Comparison of ENCODE assay signal across 8 mouse cellular contexts in the genomic region with DNA sequence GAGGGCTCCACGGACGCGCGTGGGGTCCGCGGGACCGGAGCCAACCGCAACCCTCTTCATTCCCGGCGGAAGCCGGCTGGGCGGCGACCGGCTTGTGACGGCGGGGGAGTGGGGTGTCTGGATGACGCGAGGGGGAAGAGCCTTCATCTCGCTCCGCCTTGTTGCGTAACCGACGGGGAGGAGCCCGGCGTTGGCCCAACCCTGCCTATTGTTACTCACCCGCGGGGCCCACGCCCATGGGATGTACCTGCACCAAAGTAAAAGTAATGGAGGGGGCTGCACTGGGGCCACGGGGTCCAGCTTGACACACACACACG. TPM values are rescaled to one million over a fixed set of nuclear protein-coding genes. Genes with fewer than 3 reads are reported as not detected.
DNase-seq lines count a peak whose midpoint lies in the region; ATAC-seq lines count a peak whose summit lies in the region.

No protein-coding gene starts in this region.

- no peaks in the 10 kb centered on the region for H3K9me3 ChIP-seq in hindbrain, embryonic 15.5 days

- peak overlapping the region; percentile 73 for H3K4me3 ChIP-seq in hindbrain, embryonic 15.5 days

- ATAC-seq in hindbrain, embryonic 15.5 days (ENCODE audit: low FRiP score, low read depth) = peak; percentile 97

- peak overlapping the region; percentile 74 for H3K4me2 ChIP-seq in hindbrain, embryonic 15.5 days

- H3K36me3 ChIP-seq in hindbrain, embryonic 15.5 days = no peaks in the 10 kb centered on the region

- peak overlapping the region; percentile 85 for H3K27ac ChIP-seq in hindbrain, embryonic 15.5 days (replicated peaks)

- peak; percentile 89 for DNase-seq in R1 (ENCODE audit: low read depth, low spot score)
- DNase-seq in cerebellum, postnatal 14 days = peak; percentile 90
- DNase-seq in frontal cortex, postnatal 36 days (ENCODE audit: low spot score in 2 of 2) = peak; percentile 84 to 86
- DNase-seq in left cerebral cortex, adult 18-20 months (ENCODE audit: low spot score in 2 of 2) = peak; percentile 80 to 84
- peak; percentile 94 for DNase-seq in lung, postnatal 4 days
- peak; percentile 92 for DNase-seq in retina, postnatal 1 day
- DNase-seq in thymus, postnatal 4 days = peak; percentile 91

- H3K4me1 ChIP-seq in hindbrain, embryonic 15.5 days (replicated peaks) = peaks cover 19% of the 10 kb centered on the region

- no peaks in the 10 kb centered on the region for H3K27me3 ChIP-seq in hindbrain, embryonic 15.5 days

- WGBS in hindbrain, embryonic 15.5 days = 19% methylated on average over 29 of the region's 30 CpGs

- peak overlapping the region; percentile 69 for H3K9ac ChIP-seq in hindbrain, embryonic 15.5 days

RNA-seq across cellular contexts. Expression of a gene that starts 0.3 kb away (rescaled TPM):
- 22.2 and 23.9 TPM in 2 replicates for polyA plus RNA-seq in hindbrain, embryonic 15.5 days (2015; fragmentation: Nextera tagmentation; extraction: Ambion mirVana)
- 10 to 100 TPM; 10.2 to 11.3 TPM for total RNA-seq in left cerebral cortex, adult 18-20 months (2021)

RNA-seq across cellular contexts. Expression of a gene that starts 57.6 kb away (rescaled TPM):
- polyA plus RNA-seq in hindbrain, embryonic 15.5 days (2015; fragmentation: Nextera tagmentation; extraction: Ambion mirVana) = not detected in 2 replicates
- not detected for total RNA-seq in left cerebral cortex, adult 18-20 months (2021)

Comparison
In these comparisons a context has a peak if more than half of its experiments do, and no peak if none do; other contexts are left out.
1. Peak in every context shown above with its lines: DNase-seq, ATAC-seq, H3K4me3 ChIP-seq and H3K27ac ChIP-seq.